Mouse (Mus musculus) embryonic facial prominence, embryonic 10.5 days (tissue): ENCODE results near the gene Sugt1. TPM values are rescaled to one million over a fixed set of nuclear protein-coding genes. Genes with fewer than 3 reads are reported as not detected.

Experiments used
- DNase-seq: peaks from one replicate; pipeline ENCODE4 v3.0.0-alpha.2; 2017; ENCODE audit warnings: low spot score
- H3K27ac ChIP-seq: fragments of 300-500 bp; sonication (generic); replicated peaks from 2 replicates; pipeline ENCODE4 v1.5.1; 2016; ENCODE audit warnings: mild to moderate bottlenecking
- H3K27me3 ChIP-seq: fragments of 300-500 bp; sonication (generic); replicated peaks from 2 replicates; pipeline ENCODE4 v1.6.1; 2016; ENCODE audit warnings: low read depth, mild to moderate bottlenecking; ENCODE audit not compliant: poor library complexity, severe bottlenecking
- H3K36me3 ChIP-seq: fragments of 300-500 bp; sonication (generic); replicated peaks from 2 replicates; pipeline ENCODE4 v1.6.1; 2016; ENCODE audit warnings: mild to moderate bottlenecking, moderate library complexity
- H3K4me1 ChIP-seq: fragments of 300-500 bp; sonication (generic); 2 replicates; pipeline ENCODE4 v1.6.1; 2016
- H3K4me3 ChIP-seq: fragments of 300-500 bp; sonication (generic); 2 replicates; pipeline ENCODE4 v1.5.1; 2016; ENCODE audit warnings: mild to moderate bottlenecking, moderate library complexity
- H3K9me3 ChIP-seq: fragments of 300-500 bp; sonication (generic); 2 replicates; pipeline ENCODE4 v1.6.1; 2016; ENCODE audit warnings: mild to moderate bottlenecking
- WGBS: fragments of 180-500 bp; shearing (Covaris S2); methylation state at CpG from one replicate; pipeline ENCODE4 v1.1.7; 2016; 5-methylcytosine and 5-hydroxymethylcytosine counted together
- polyA plus RNA-seq: library from polyadenylated mRNA; unstranded; fragments of >200 nt; fragmentation: Nextera tagmentation; extraction: Ambion mirVana; gene quantifications from 2 replicates; pipeline ENCODE4 v1.2.1, GENCODE M21; 2016

The Sugt1 gene
- polyA plus RNA-seq: 151 and 155 TPM in 2 replicates

GRCm38 (mm10) chr14:79587139-79587851 lies at the start of gene Sugt1:
TSS of gene Sugt1 (plus strand) at chr14:79587691.
- peaks cover 21% of the 10 kb centered on the region for H3K36me3 ChIP-seq
- WGBS: under 1% methylated on average over 60 of the region's 60 CpGs
- H3K4me3 ChIP-seq: peak within 1 kb of the TSS; percentile 69
- H3K4me1 ChIP-seq: peaks cover 28% of the 10 kb centered on the region
- peak; percentile 96 for DNase-seq
- no peaks in the 10 kb centered on the region for H3K9me3 ChIP-seq
- H3K27me3 ChIP-seq: no peaks in the 10 kb centered on the region
- peak within 1 kb of the TSS; percentile 96 for H3K27ac ChIP-seq

- Histone ChIP-seq H3K4me1 (0 out of 2 replicates have a peak, but pooled peaks cover 3% of the 10 kb centered on the region), H3K27me3 (no peaks in the 10 kb centered on the region), H3K4me3 (no peak overlapping the region), H3K9me3 (no peaks in the 10 kb centered on the region), H3K36me3 (no peaks in the 10 kb centered on the region), H3K27ac (no peak overlapping the region)
- DNase-seq: no peak
Observed at GRCm38 (mm10) chr14:79537921-79538320, 49.6 kb upstream of the Sugt1 start.

GRCm38 (mm10) chr14:79541606-79542005 lies 45.9 kb upstream of the Sugt1 start:
- Histone ChIP-seq H3K4me3 (no peak overlapping the region), H3K4me1 (no peaks in the 10 kb centered on the region), H3K27ac (no peak overlapping the region), H3K9me3 (no peaks in the 10 kb centered on the region), H3K27me3 (no peaks in the 10 kb centered on the region), H3K36me3 (no peaks in the 10 kb centered on the region)
- DNase-seq: no peak

- no peaks in the 10 kb centered on the region for H3K27me3 ChIP-seq
- 83% methylated on average over 7 of the region's 7 CpGs for WGBS
- no peaks in the 10 kb centered on the region for H3K36me3 ChIP-seq
- no peak for DNase-seq
- H3K4me3 ChIP-seq: no peak overlapping the region
- H3K9me3 ChIP-seq: no peaks in the 10 kb centered on the region
- H3K27ac ChIP-seq: no peak overlapping the region
- H3K4me1 ChIP-seq: no peaks in the 10 kb centered on the region
Observed at GRCm38 (mm10) chr14:79549343-79549742, 38.1 kb upstream of the Sugt1 start.

GRCm38 (mm10) chr14:79551929-79552328 lies 35.6 kb upstream of the Sugt1 start:
- Histone ChIP-seq H3K27ac (no peak overlapping the region), H3K9me3 (no peaks in the 10 kb centered on the region), H3K4me1 (no peaks in the 10 kb centered on the region), H3K27me3 (no peaks in the 10 kb centered on the region), H3K4me3 (no peak overlapping the region), H3K36me3 (no peaks in the 10 kb centered on the region)
- no peak for DNase-seq
- 91% methylated on average over 2 of the region's 2 CpGs for WGBS

GRCm38 (mm10) chr14:79552854-79553253 lies 34.6 kb upstream of the Sugt1 start:
- Histone ChIP-seq H3K4me1 (no peaks in the 10 kb centered on the region), H3K27ac (no peak overlapping the region), H3K27me3 (no peaks in the 10 kb centered on the region), H3K4me3 (no peak overlapping the region), H3K9me3 (no peaks in the 10 kb centered on the region), H3K36me3 (no peaks in the 10 kb centered on the region)
- DNase-seq: no peak
- WGBS: 80% methylated on average over 1 of the region's 1 CpGs

GRCm38 (mm10) chr14:79557796-79558195 lies 29.7 kb upstream of the Sugt1 start:
- WGBS: 91% methylated on average over 1 of the region's 1 CpGs
- Histone ChIP-seq H3K27ac (no peak overlapping the region), H3K36me3 (peaks cover 4% of the 10 kb centered on the region; the same call in 1 of the 2 replicates), H3K9me3 (no peaks in the 10 kb centered on the region), H3K4me1 (0 out of 2 replicates have a peak, but pooled peaks cover 2% of the 10 kb centered on the region), H3K4me3 (no peak overlapping the region), H3K27me3 (no peaks in the 10 kb centered on the region)
- DNase-seq: no peak

GRCm38 (mm10) chr14:79562745-79563144 lies 24.7 kb upstream of the Sugt1 start:
- 0 out of 2 replicates have a peak, but pooled peaks cover 2% of the 10 kb centered on the region for H3K4me1 ChIP-seq
- DNase-seq: peak; percentile 57
- no peaks in the 10 kb centered on the region for H3K9me3 ChIP-seq
- H3K4me3 ChIP-seq: no peak overlapping the region
- WGBS: 19% methylated on average over 5 of the region's 5 CpGs
- H3K27me3 ChIP-seq: no peaks in the 10 kb centered on the region
- H3K27ac ChIP-seq: no peak overlapping the region
- peaks cover 7% of the 10 kb centered on the region; the same call in 1 of the 2 replicates for H3K36me3 ChIP-seq

GRCm38 (mm10) chr14:79564784-79565183 lies 22.7 kb upstream of the Sugt1 start:
- Histone ChIP-seq H3K27me3 (no peaks in the 10 kb centered on the region), H3K4me3 (no peak overlapping the region), H3K36me3 (peaks cover 7% of the 10 kb centered on the region; the same call in 1 of the 2 replicates), H3K27ac (no peak overlapping the region), H3K9me3 (no peaks in the 10 kb centered on the region), H3K4me1 (no peaks in the 10 kb centered on the region)
- DNase-seq: peak; percentile 22
- WGBS: 63% methylated on average over 6 of the region's 6 CpGs

GRCm38 (mm10) chr14:79573482-79574191 lies 13.9 kb upstream of the Sugt1 start:
- WGBS: 90% methylated on average over 13 of the region's 13 CpGs
- DNase-seq: no peak
- Histone ChIP-seq H3K27me3 (no peaks in the 10 kb centered on the region), H3K27ac (no peak overlapping the region), H3K4me3 (no peak overlapping the region), H3K36me3 (peaks cover 15% of the 10 kb centered on the region; the same call in 1 of the 2 replicates), H3K9me3 (no peaks in the 10 kb centered on the region), H3K4me1 (no peaks in the 10 kb centered on the region; the same call in 1 of the 2 replicates)

- WGBS: 87% methylated on average over 1 of the region's 1 CpGs
- no peak overlapping the region for H3K4me3 ChIP-seq
- peaks cover 15% of the 10 kb centered on the region; the same call in 1 of the 2 replicates for H3K36me3 ChIP-seq
- no peaks in the 10 kb centered on the region for H3K9me3 ChIP-seq
- no peaks in the 10 kb centered on the region for H3K27me3 ChIP-seq
- DNase-seq: no peak
- H3K4me1 ChIP-seq: no peaks in the 10 kb centered on the region; the same call in 1 of the 2 replicates
- no peak overlapping the region for H3K27ac ChIP-seq
Observed at GRCm38 (mm10) chr14:79574361-79574760, 13.1 kb upstream of the Sugt1 start.

- H3K36me3 ChIP-seq: peaks cover 5% of the 10 kb centered on the region; the same call in 1 of the 2 replicates
- no peak for DNase-seq
- peaks cover 14% of the 10 kb centered on the region for H3K4me1 ChIP-seq
- 81% methylated on average over 5 of the region's 5 CpGs for WGBS
- no peaks in the 10 kb centered on the region for H3K9me3 ChIP-seq
- H3K27me3 ChIP-seq: no peaks in the 10 kb centered on the region
- no peak overlapping the region for H3K4me3 ChIP-seq
- H3K27ac ChIP-seq: no peak overlapping the region
Observed at GRCm38 (mm10) chr14:79583526-79584245, 3.8 kb upstream of the Sugt1 start.
